Mouse (Mus musculus) intestine, embryonic 15.5 days (tissue): ENCODE measurements around the gene L2hgdh. TPM values are rescaled to one million over a fixed set of nuclear protein-coding genes. Genes with fewer than 3 reads are reported as not detected.

Source experiments
- ATAC-seq: fragments of 200-750 bp; cut with Nextera tagmentation; 2 replicates; pipeline ENCODE4 v1.8.0; 2017; ENCODE audit warnings: moderate TSS enrichment, moderate library complexity
- H3K27ac ChIP-seq: fragments of 300-500 bp; sonication (generic); 2 replicates; pipeline ENCODE4 v1.5.1; 2015; ENCODE audit warnings: mild to moderate bottlenecking, inconsistent platforms
- H3K27me3 ChIP-seq: fragments of 300-500 bp; sonication (generic); replicated peaks from 2 replicates; pipeline ENCODE4 v1.6.1; 2015; ENCODE audit warnings: inconsistent platforms
- H3K36me3 ChIP-seq: fragments of 300-500 bp; sonication (generic); 2 replicates; pipeline ENCODE4 v1.6.1; 2015; ENCODE audit warnings: inconsistent platforms
- H3K4me1 ChIP-seq: fragments of 300-500 bp; sonication (generic); replicated peaks from 2 replicates; pipeline ENCODE4 v1.6.1; 2015; ENCODE audit warnings: inconsistent platforms
- H3K4me2 ChIP-seq: fragments of 300-500 bp; sonication (generic); replicated peaks from 2 replicates; pipeline ENCODE4 v1.6.1; 2015; ENCODE audit warnings: mild to moderate bottlenecking, inconsistent platforms
- H3K4me3 ChIP-seq: fragments of 300-500 bp; sonication (generic); replicated peaks from 2 replicates; pipeline ENCODE4 v1.5.1; 2015; ENCODE audit warnings: inconsistent platforms
- H3K9ac ChIP-seq: fragments of 300-500 bp; sonication (generic); 2 replicates; pipeline ENCODE4 v1.6.1; 2015; ENCODE audit warnings: inconsistent platforms
- H3K9me3 ChIP-seq: fragments of 300-500 bp; sonication (generic); 2 replicates; pipeline ENCODE4 v1.6.1; 2016; ENCODE audit warnings: inconsistent platforms
- WGBS: fragments of 180-500 bp; shearing (Covaris S2); methylation state at CpG from one replicate; pipeline ENCODE4 v1.1.7; 2015; 5-methylcytosine and 5-hydroxymethylcytosine counted together
- microRNA counts: library from miRNA; unstranded; fragments of <30 nt; microRNA quantifications from one replicate; lab custom pipeline; 2016
- polyA plus RNA-seq: library from polyadenylated mRNA; unstranded; fragments of >200 nt; fragmentation: Nextera tagmentation; extraction: Ambion mirVana; gene quantifications from 2 replicates; pipeline ENCODE4 v1.2.1, GENCODE M21; 2015

The L2hgdh gene
- polyA plus RNA-seq, 1 experiment from 2014 or later: 21.6 TPM

DNA sequence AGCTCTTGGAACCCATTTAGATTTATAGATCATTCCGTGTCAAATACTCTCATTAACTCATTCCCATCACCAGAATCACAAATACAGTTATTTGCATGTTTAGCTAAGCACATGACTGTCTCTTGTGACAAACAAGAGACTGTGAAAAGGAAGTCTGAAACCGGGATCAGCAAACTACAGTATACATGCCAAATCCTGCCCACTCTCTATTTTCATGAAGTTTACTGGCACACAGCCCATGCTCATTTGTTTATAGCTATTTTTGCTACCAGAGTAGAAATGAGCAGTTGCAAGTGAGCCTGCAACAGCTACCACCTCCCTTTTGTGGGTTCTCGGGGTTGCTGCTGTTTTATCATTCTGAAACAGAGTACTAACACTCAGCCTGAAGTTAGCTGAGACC, 79.8 kb downstream of the L2hgdh start:
- H3K27ac ChIP-seq: no peak overlapping the region
- H3K9ac ChIP-seq: no peak overlapping the region
- no peaks in the 10 kb centered on the region for H3K4me1 ChIP-seq
- H3K4me3 ChIP-seq: no peak overlapping the region
- no peaks in the 10 kb centered on the region for H3K27me3 ChIP-seq
- ATAC-seq: no peak
- H3K4me2 ChIP-seq: no peak overlapping the region
- 0 out of 2 replicates have a peak, but pooled peaks cover 2% of the 10 kb centered on the region for H3K36me3 ChIP-seq
- 57% methylated on average over 3 of the region's 3 CpGs for WGBS
- no peaks in the 10 kb centered on the region for H3K9me3 ChIP-seq

DNA sequence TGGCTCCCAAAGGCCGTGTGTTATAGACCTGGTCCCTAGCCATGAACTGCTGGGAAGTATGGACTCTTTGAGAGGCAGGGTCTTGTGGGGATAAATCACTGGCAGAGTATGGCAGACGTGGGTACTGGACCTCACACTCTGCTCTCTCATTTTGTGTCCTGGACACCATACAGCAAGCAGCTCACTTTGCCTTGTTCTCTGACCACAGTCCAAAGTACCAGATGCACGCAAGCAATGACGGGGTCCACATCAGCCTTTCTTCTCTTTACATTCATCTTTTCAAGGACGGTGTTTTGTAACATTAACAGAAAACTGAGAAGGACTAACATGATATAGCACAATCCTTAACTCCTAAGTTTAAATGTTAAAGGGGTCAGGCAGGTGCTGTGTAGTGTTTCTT, 81.8 kb downstream of the L2hgdh start:
- Histone ChIP-seq H3K27me3 (no peaks in the 10 kb centered on the region), H3K36me3 (peaks cover 5% of the 10 kb centered on the region; the same call in 1 of the 2 replicates), H3K9ac (no peak overlapping the region), H3K9me3 (no peaks in the 10 kb centered on the region), H3K4me1 (no peaks in the 10 kb centered on the region), H3K4me2 (no peak overlapping the region), H3K27ac (no peak overlapping the region), H3K4me3 (no peak overlapping the region)
- no peak for ATAC-seq
- WGBS: 89% methylated on average over 5 of the region's 5 CpGs

MicroRNA genes within 50 kb of the gene (microRNA counts, 519-probe panel; counts per million panel counts)
- microRNA mmu-miR-681 (lab: Ali Mortazavi, UCI): 97.1 counts per million, percentile 29 among the panel's probes with 10 or more counts

Other genes with a start within 250 kb of the L2hgdh start
- gene Vcpkmt, start 141.8 kb downstream of the L2hgdh start, polyA plus RNA-seq: 25.6 and 26.7 TPM in 2 replicates
- gene Sos2, start 43.0 kb downstream of the L2hgdh start, polyA plus RNA-seq: 8.5 and 8.7 TPM in 2 replicates
- gene Atp5s, start 77 bp upstream of the L2hgdh start, polyA plus RNA-seq: 29.6 and 31.3 TPM in 2 replicates
- 2.7 and 2.9 TPM in 2 replicates for gene Cdkl1, start 66.4 kb upstream of the L2hgdh start, polyA plus RNA-seq
- 5.6 and 5.9 TPM in 2 replicates for gene Atl1, start 167.7 kb upstream of the L2hgdh start, polyA plus RNA-seq
- 22.0 and 25.4 TPM in 2 replicates for gene Map4k5, start 168.3 kb upstream of the L2hgdh start, polyA plus RNA-seq